Mouse (Mus musculus): ENCODE data around the gene Rbm25. TPM values are rescaled to one million over a fixed set of nuclear protein-coding genes. Genes with fewer than 3 reads are reported as not detected.

The Rbm25 gene
- polyA plus RNA-seq, 1 experiment = 167 TPM

DNA sequence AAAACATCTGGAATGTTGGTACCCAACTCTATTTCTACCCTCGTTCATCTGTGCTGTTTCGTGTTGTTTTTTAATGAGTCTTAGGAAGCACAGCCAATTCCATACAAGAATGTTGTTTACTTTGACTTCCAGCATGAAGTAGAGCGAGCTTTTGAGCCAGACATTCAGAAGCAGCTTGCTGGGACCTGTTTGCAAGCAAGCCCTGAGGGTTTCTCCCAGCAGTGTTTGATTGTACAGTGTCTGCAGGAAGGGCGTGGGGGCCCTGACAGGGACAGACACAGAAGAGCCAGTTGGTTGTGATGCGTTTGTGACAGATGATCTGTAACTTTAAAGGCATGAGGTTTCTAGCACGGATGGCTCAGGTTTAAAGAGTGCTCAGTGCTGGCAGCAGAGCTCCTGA, 90.2 kb downstream of the Rbm25 start:
- H3K4me1 ChIP-seq (ENCODE audit: control insufficient read depth, insufficient read depth, low read length) = no peaks in the 10 kb centered on the region
- H3K27ac ChIP-seq (ENCODE audit: insufficient read depth, low read depth, low read length) = no peak overlapping the region
- TF ChIP-seq CTCF (IDR thresholded peaks at IDR 0.05; ENCODE audit: low read depth, low read length) (no peak), POLR2A (IDR thresholded peaks at IDR 0.05; ENCODE audit: borderline replicate concordance, low read depth, low read length) (no peak)
- no peak overlapping the region for H3K4me3 ChIP-seq (ENCODE audit: insufficient read depth, low read length)

DNA sequence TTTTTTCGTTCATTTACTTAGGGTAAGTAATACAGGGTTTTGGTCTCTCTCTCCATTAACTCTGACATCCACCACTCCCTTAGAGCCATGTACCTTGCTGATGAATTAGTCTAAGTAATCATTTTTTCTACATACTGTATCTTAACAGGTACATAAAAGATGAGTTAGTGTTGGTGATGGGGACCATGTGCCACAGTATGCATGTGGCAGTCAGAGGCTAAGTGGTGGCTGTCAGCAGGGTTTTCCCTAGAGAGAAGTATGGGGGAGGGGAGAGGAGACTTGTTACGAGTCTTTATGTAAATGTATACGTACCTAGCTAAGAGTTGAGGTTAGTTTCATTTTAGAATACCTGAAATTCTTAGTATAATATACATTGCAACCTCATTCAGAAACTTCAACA, 92.0 kb downstream of the Rbm25 start:
- Histone ChIP-seq H3K4me3 (ENCODE audit: insufficient read depth, low read length) (no peak overlapping the region), H3K4me1 (ENCODE audit: control insufficient read depth, insufficient read depth, low read length) (no peaks in the 10 kb centered on the region), H3K27ac (ENCODE audit: insufficient read depth, low read depth, low read length) (no peak overlapping the region)
- TF ChIP-seq CTCF (IDR thresholded peaks at IDR 0.05; ENCODE audit: low read depth, low read length) = no peak
- no peak for TF ChIP-seq POLR2A (IDR thresholded peaks at IDR 0.05; ENCODE audit: borderline replicate concordance, low read depth, low read length)

DNA sequence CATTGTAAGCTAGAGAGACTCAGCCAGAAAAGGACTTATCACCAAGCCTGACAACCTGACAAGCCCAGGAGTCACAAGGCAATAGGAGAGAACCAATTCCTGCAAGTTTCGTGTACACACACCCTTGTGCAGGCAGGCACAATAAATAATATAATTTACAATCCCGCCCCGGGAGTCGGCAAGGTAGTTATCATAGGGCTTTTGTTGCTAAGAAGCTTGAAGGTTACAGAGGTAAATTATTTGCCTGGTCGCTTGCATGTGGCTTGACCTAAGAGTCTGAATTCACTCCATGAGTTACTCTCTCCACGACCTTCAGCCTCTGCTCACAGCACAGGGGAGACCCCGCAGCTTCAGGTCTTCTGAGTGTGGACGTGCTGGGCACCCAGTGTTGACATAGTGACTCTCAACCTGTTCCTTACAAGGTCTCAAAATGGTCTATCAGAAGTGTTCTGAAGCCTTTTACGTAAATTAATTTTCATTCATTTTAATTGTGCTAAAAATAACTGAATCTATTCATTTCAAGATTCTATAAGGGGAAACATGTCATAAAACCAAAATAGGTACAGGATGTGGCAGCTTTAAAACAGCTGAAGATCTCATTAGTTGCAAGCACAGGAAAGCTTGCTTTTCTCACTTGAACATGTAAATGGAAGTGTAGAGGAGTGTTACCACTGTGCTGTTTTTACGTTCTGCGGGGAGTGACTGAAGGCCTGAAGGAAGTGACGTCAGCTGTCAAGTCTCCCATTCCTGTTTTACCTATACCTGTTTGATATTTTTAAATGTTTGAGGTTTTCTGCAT, 95.7 kb downstream of the Rbm25 start:
- Histone ChIP-seq H3K27ac (ENCODE audit: insufficient read depth, low read depth, low read length) (no peak overlapping the region), H3K4me1 (ENCODE audit: control insufficient read depth, insufficient read depth, low read length) (peaks cover 5% of the 10 kb centered on the region), H3K4me3 (ENCODE audit: insufficient read depth, low read length) (no peak overlapping the region)
- TF ChIP-seq POLR2A (IDR thresholded peaks at IDR 0.05; ENCODE audit: borderline replicate concordance, low read depth, low read length) (no peak), CTCF (IDR thresholded peaks at IDR 0.05; ENCODE audit: low read depth, low read length) (no peak)

DNA sequence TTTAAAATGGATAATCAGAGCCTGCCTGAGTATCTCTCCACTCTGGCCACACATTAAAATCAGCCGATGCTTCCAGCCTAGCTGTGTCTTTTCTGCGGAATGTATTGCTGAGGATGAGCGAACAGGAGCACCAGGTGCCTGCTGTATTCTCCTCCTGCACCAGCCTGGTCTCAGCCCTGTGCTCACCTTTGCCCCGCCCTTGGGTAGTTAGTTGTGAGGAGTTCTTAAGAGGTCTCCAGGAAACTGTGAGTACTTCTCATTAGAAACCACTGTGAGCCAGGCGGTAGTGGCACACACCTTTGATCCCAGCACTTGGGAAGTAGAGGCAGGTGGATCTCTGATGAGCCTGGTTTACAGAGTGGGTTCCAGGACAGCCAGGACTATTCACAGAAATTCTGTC, 101.2 kb downstream of the Rbm25 start:
- H3K27ac ChIP-seq (ENCODE audit: insufficient read depth, low read depth, low read length) = no peak overlapping the region
- TF ChIP-seq CTCF (IDR thresholded peaks at IDR 0.05; ENCODE audit: low read depth, low read length) (no peak), POLR2A (IDR thresholded peaks at IDR 0.05; ENCODE audit: borderline replicate concordance, low read depth, low read length) (no peak)
- H3K4me3 ChIP-seq (ENCODE audit: insufficient read depth, low read length) = no peak overlapping the region
- peaks cover 5% of the 10 kb centered on the region for H3K4me1 ChIP-seq (ENCODE audit: control insufficient read depth, insufficient read depth, low read length)

Other genes starting within 250 kb of the Rbm25 start
- gene Dpf3, start 143.5 kb upstream of the Rbm25 start, polyA plus RNA-seq (2012; ENCODE audit: insufficient read depth, insufficient read length, missing spikeins) = not detected in 2 replicates
- 8.2 and 10.3 TPM in 2 replicates for gene Dcaf4, start 110.8 kb upstream of the Rbm25 start, polyA plus RNA-seq (2012; ENCODE audit: insufficient read depth, insufficient read length, missing spikeins)
- 29.7 and 35.0 TPM in 2 replicates for gene Zfyve1, start 34.0 kb upstream of the Rbm25 start, polyA plus RNA-seq (2012; ENCODE audit: insufficient read depth, insufficient read length, missing spikeins)
- 83.6 and 85.8 TPM in 2 replicates for gene Psen1, start 56.9 kb downstream of the Rbm25 start, polyA plus RNA-seq (2012; ENCODE audit: insufficient read depth, insufficient read length, missing spikeins)
- not detected in 2 replicates for gene Papln, start 132.4 kb downstream of the Rbm25 start, polyA plus RNA-seq (2012; ENCODE audit: insufficient read depth, insufficient read length, missing spikeins)

All from bone marrow macrophage, adult 2 months (primary cell).